Mouse (Mus musculus) splenic B cell, adult 2 months (primary cell): Measurements from ENCODE around the gene Rfng.
"Not testable (repeated sequence)": the region's sequence is repeated elsewhere in the genome, so short reads cannot be mapped to it uniquely, and the experiment has no call there.

Source experiments
- DNase-seq: peaks from one replicate; pipeline ENCODE4 v3.0.0-alpha.2; 2011; ENCODE audit warnings: low read depth, low spot score
- H3K27me3 ChIP-seq: 2 replicates; pipeline ENCODE4 v1.6.1; 2012; ENCODE audit warnings: mild to moderate bottlenecking, low read length, moderate library complexity, mixed read lengths; ENCODE audit not compliant: control insufficient read depth, poor library complexity, insufficient read depth, severe bottlenecking
- H3K36me3 ChIP-seq: 2 replicates; pipeline ENCODE4 v1.6.1; 2012; ENCODE audit warnings: mild to moderate bottlenecking, low read length, moderate library complexity, mixed read lengths; ENCODE audit not compliant: control insufficient read depth, poor library complexity, insufficient read depth, severe bottlenecking

The Rfng gene

GRCm38 (mm10) chr11:120784064-120784791 is at the start of gene Rfng, which contains the start of gene Gps1:
TSS of gene Rfng (minus strand) at chr11:120784207.
TSS of gene Gps1 (plus strand) at chr11:120784272.
- DNase-seq = peak; percentile 78
- peaks cover 5% of the 10 kb centered on the region; the same call in 1 of the 2 replicates for H3K36me3 ChIP-seq
- no peaks in the 10 kb centered on the region for H3K27me3 ChIP-seq

- not testable (repeated sequence) for H3K27me3 ChIP-seq, H3K36me3 ChIP-seq, DNase-seq
These were observed 49.0 kb upstream of the Rfng start for GRCm38 (mm10) chr11:120832962-120833361.

GRCm38 (mm10) chr11:120831659-120832440 is 47.8 kb upstream of the Rfng start:
- Histone ChIP-seq H3K27me3 (no peaks in the 10 kb centered on the region), H3K36me3 (no peaks in the 10 kb centered on the region)
- DNase-seq = no peak

- Histone ChIP-seq H3K27me3 (no peaks in the 10 kb centered on the region), H3K36me3 (no peaks in the 10 kb centered on the region)
- no peak for DNase-seq
These were observed 46.7 kb upstream of the Rfng start for GRCm38 (mm10) chr11:120830686-120831085.

GRCm38 (mm10) chr11:120829757-120830532 is 45.9 kb upstream of the Rfng start:
- no peak for DNase-seq
- H3K36me3 ChIP-seq = no peaks in the 10 kb centered on the region
- H3K27me3 ChIP-seq = no peaks in the 10 kb centered on the region

- H3K36me3 ChIP-seq = no peaks in the 10 kb centered on the region
- no peaks in the 10 kb centered on the region for H3K27me3 ChIP-seq
- no peak for DNase-seq
These were observed 44.4 kb upstream of the Rfng start for GRCm38 (mm10) chr11:120828416-120828815.

GRCm38 (mm10) chr11:120826016-120826953 is 42.3 kb upstream of the Rfng start:
- no peak for DNase-seq
- H3K27me3 ChIP-seq = no peaks in the 10 kb centered on the region
- no peaks in the 10 kb centered on the region for H3K36me3 ChIP-seq

- Histone ChIP-seq H3K36me3 (no peaks in the 10 kb centered on the region), H3K27me3 (no peaks in the 10 kb centered on the region)
- DNase-seq = no peak
These were observed 41.4 kb upstream of the Rfng start for GRCm38 (mm10) chr11:120825289-120825863.

GRCm38 (mm10) chr11:120824787-120825288 is 40.8 kb upstream of the Rfng start:
- H3K36me3 ChIP-seq = peaks cover 5% of the 10 kb centered on the region

GRCm38 (mm10) chr11:120823956-120824786 is 40.2 kb upstream of the Rfng start, which contains the start of gene Fasn:
TSS of gene Fasn (minus strand) at chr11:120824547.
- peak; percentile 97 for DNase-seq
- no peaks in the 10 kb centered on the region for H3K27me3 ChIP-seq
- peaks cover 12% of the 10 kb centered on the region for H3K36me3 ChIP-seq

More at GRCm38 (mm10) chr11:120824787-120825288, 40.8 kb upstream of the Rfng start:
- H3K27me3 ChIP-seq = no peaks in the 10 kb centered on the region
- no peak for DNase-seq

GRCm38 (mm10) chr11:120823551-120823947 is 39.5 kb upstream of the Rfng start:
- Histone ChIP-seq H3K27me3 (no peaks in the 10 kb centered on the region), H3K36me3 (peaks cover 12% of the 10 kb centered on the region)
- no peak for DNase-seq

- peak; percentile 45 for DNase-seq
- Histone ChIP-seq H3K27me3 (no peaks in the 10 kb centered on the region), H3K36me3 (peaks cover 12% of the 10 kb centered on the region)
These were observed 39.0 kb upstream of the Rfng start for GRCm38 (mm10) chr11:120822831-120823550.
